Mouse (Mus musculus): ENCODE results near the gene 4930507D05Rik.

DNA sequence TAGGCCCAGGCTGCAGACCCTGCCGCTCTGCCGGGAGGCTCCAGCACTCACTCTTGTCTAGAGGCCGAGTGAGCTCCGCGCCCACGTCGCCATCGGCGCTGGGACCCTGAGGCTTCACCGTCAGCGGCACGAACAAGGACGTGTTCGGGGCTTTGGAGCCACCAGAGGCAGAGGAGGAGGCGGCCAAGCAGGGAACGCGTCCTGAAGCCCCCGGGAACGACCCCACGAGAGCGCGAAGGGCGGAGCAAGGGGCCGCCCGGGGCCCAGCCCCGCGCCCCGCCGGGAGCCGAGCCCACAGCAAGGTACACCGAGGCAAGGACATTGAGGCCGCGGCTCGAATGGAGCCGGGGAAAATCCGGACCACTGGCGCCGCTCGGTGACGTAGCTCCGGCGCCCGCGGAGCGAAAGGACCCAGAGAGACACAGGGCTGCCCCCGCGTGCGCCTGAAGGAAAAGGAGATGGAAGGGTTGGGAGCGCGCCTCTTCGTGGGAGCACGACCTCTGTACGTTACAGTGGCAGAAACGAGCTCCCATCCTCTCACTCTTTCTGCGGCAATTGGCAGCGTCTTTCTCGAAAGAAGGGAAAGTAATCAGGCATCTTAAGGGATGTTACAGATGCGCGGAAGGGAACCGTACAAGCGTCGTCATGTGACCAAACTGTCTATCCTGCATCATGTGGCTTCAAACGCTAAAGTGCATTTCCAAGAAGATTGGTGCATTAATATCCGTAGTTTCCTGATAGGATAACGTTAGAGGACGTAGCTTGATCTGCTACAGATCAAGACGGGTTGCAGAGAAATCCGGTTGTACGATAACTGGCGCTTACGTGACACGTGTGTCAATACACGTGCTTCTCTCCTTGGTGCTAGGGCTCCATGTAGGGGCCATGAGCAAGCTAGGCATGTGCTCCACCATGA lies at the start of gene 4930507D05Rik, which contains the start of gene Supv3l1:
- TF ChIP-seq CTCF (conservative IDR thresholded peaks at IDR 0.05; ENCODE audit: low read length) (no peak), NANOG (IDR thresholded peaks at IDR 0.05; ENCODE audit: borderline replicate concordance, low read length) (0 out of 2 replicates have a peak, but pooled peaks have one; percentile 25)

Measured in E14TG2a.4 (cell line).